Mouse (Mus musculus) gastrocnemius, adult 2 months (tissue): ENCODE measurements around the gene Gm20773. TPM values are rescaled to one million over a fixed set of nuclear protein-coding genes. Genes with fewer than 3 reads are reported as not detected.
"Not testable (repeated sequence)": the region's sequence is repeated elsewhere in the genome, so short reads cannot be mapped to it uniquely, and the experiment has no call there.

ENCODE experiments used
- DNase-seq: peaks from one replicate; pipeline ENCODE4 v3.0.0; 2022
- H3K27ac ChIP-seq: fragments of 200-600 bp; 2 replicates; pipeline ENCODE4 v1.8.1; 2022; ENCODE audit warnings: mild to moderate bottlenecking
- H3K4me3 ChIP-seq: fragments of 200-600 bp; 2 replicates; pipeline ENCODE4 v1.8.1; 2022; ENCODE audit warnings: mild to moderate bottlenecking, moderate library complexity
- intact Hi-C: fragments of 180-260 bp; cut with DNase I; formaldehyde crosslinking; loops from one replicate; pipeline ENCODE4 v1.15.1; 2025
- long read RNA-seq, 2 experiments: library from polyadenylated mRNA; stranded (forward); transcript quantifications; one replicate each; pipeline ENCODE4 v2.0.0; 2021
- total RNA-seq, 2 experiments: library from RNA; stranded (reverse); gene quantifications; 2 replicates each; pipeline ENCODE4 v1.2.3; 2021

Gene Gm20773
- not detected for total RNA-seq
- long read RNA-seq, experiment 1, result 0 reads
- long read RNA-seq, experiment 2, result 0 reads

DNA sequence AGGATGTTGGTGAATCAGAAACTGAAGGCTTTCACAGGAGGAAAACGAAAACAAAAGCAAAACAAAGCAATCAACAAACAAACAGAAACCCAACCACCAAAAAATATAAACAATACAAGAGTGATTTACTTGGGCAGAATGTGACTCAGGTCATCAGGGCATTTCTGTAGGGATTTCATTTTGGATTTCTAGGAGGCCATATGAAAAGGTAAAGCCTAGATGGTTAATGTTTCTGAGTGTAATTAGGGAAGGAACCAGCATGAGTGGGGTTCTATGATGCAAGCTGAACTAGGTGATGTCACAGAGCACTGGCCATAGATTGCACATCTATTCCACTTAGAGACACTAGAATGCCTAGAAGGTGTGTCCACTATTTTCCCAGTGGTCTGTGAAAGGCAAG, at the start of gene Gm20773:
Gene Gm20773, plus strand, starts transcription at position 301 of the 400 bp plus-strand sequence.
- intact Hi-C loops, DNase-seq, H3K4me3 ChIP-seq: not testable (repeated sequence)

GRCm38 (mm10) chrY:13465479-13465878, 28.3 kb upstream of the Gm20773 start, which contains the start of gene Gm21866:
Gene Gm21866 (minus strand): TSS chrY:13465579.
- intact Hi-C loops, DNase-seq: not testable (repeated sequence)

More for the DNA sequence above, at the start of gene Gm20773:
- not testable (repeated sequence) for H3K27ac ChIP-seq

More at GRCm38 (mm10) chrY:13465479-13465878, 28.3 kb upstream of the Gm20773 start, which contains the start of gene Gm21866:
- H3K4me3 ChIP-seq, H3K27ac ChIP-seq: not testable (repeated sequence)

Other genes with a start within 250 kb of the Gm20773 start
- not detected for gene Gm21440, start 241.6 kb upstream of the Gm20773 start, total RNA-seq
- not detected for gene Gm21454, start 241.6 kb upstream of the Gm20773 start, total RNA-seq
- not detected for gene Gm21725, start 145.0 kb upstream of the Gm20773 start, total RNA-seq
- gene Gm21866, start 28.4 kb upstream of the Gm20773 start, total RNA-seq, result not detected